Mouse (Mus musculus) retina, adult 2 months (tissue): Measurements from ENCODE around the gene Cacng6.
A peak's percentile ranks its signal among the peaks of the same experiment; 100 is the strongest.

ENCODE experiments used
- DNase-seq: peaks from one replicate; pipeline ENCODE4 v3.0.0-alpha.2; 2012; ENCODE audit warnings: low read depth, low spot score

Gene Cacng6

GRCm38 (mm10) chr7:3420466-3420865, 3.5 kb upstream of the Cacng6 start:
- DNase-seq = no peak

- DNase-seq = no peak
These were observed 2.7 kb upstream of the Cacng6 start for GRCm38 (mm10) chr7:3421297-3421696.

GRCm38 (mm10) chr7:3422051-3422450, 1.9 kb upstream of the Cacng6 start:
- no peak for DNase-seq

- no peak for DNase-seq
These were observed 565 bp upstream of the Cacng6 start for GRCm38 (mm10) chr7:3423430-3423829.

- DNase-seq = no peak
These were observed 1.1 kb downstream of the Cacng6 start for GRCm38 (mm10) chr7:3425141-3425540.

GRCm38 (mm10) chr7:3430161-3430560, 6.2 kb downstream of the Cacng6 start:
- no peak for DNase-seq

- DNase-seq = no peak
These were observed 8.1 kb downstream of the Cacng6 start for GRCm38 (mm10) chr7:3432066-3432465.

- no peak for DNase-seq
These were observed 13.9 kb downstream of the Cacng6 start for GRCm38 (mm10) chr7:3437941-3438340.

GRCm38 (mm10) chr7:3439984-3440383, 16.0 kb downstream of the Cacng6 start:
- no peak for DNase-seq

GRCm38 (mm10) chr7:3440526-3440925, 16.5 kb downstream of the Cacng6 start:
- DNase-seq = no peak

GRCm38 (mm10) chr7:3442476-3443062, 18.6 kb downstream of the Cacng6 start:
- no peak for DNase-seq

GRCm38 (mm10) chr7:3444678-3445077, 20.7 kb downstream of the Cacng6 start:
- no peak for DNase-seq

- no peak for DNase-seq
These were observed 22.6 kb downstream of the Cacng6 start for GRCm38 (mm10) chr7:3446584-3446983.

- DNase-seq = no peak
These were observed 23.0 kb downstream of the Cacng6 start for GRCm38 (mm10) chr7:3447026-3447425.

- DNase-seq = peak; percentile 22
These were observed 24.9 kb downstream of the Cacng6 start for GRCm38 (mm10) chr7:3448737-3449454.

GRCm38 (mm10) chr7:3450671-3451070, 26.7 kb downstream of the Cacng6 start:
- no peak for DNase-seq

- no peak for DNase-seq
These were observed 27.2 kb downstream of the Cacng6 start for GRCm38 (mm10) chr7:3451161-3451560.

GRCm38 (mm10) chr7:3452821-3453485, 29.0 kb downstream of the Cacng6 start:
- DNase-seq = no peak

- DNase-seq = no peak
These were observed 29.6 kb downstream of the Cacng6 start for GRCm38 (mm10) chr7:3453486-3454183.

GRCm38 (mm10) chr7:3457111-3457840, 33.3 kb downstream of the Cacng6 start:
- no peak for DNase-seq

- no peak for DNase-seq
These were observed 33.8 kb downstream of the Cacng6 start for GRCm38 (mm10) chr7:3457841-3458217.

GRCm38 (mm10) chr7:3460261-3460660, 36.3 kb downstream of the Cacng6 start:
- DNase-seq = no peak
